Comparison of ENCODE assay signal across 9 mouse cellular contexts in genomic region chr6:72244144-72244549, GRCm38 (mm10). TPM values are rescaled to one million over a fixed set of nuclear protein-coding genes. Genes with fewer than 3 reads are reported as not detected.
A peak's percentile ranks its signal among the peaks of the same experiment; 100 is the strongest.
DNase-seq lines count a peak whose midpoint lies in the region; ATAC-seq and TF ChIP-seq lines count a peak whose summit lies in the region.
"Had no signal": no experiment of that assay in that cellular context is flagged by ENCODE, and none has a peak within 500 bp of the region (broad histone marks: within the 10 kb centered on the region; RNA-seq: fewer than 3 reads in every experiment).

No protein-coding gene starts in this region.

- H3K9ac ChIP-seq in lung, embryonic 14.5 days: peak overlapping the region; percentile 30; the same call in 1 of the 2 replicates

- TF ChIP-seq CTCF in lung, embryonic 14.5 days (IDR thresholded peaks at IDR 0.05; ENCODE audit: low read depth): 0 out of 2 replicates have a peak, but pooled peaks have one; percentile 13

- no peaks in the 10 kb centered on the region for H3K9me3 ChIP-seq in lung, embryonic 14.5 days (ENCODE audit: low read depth, low read length)
- H3K9me3 ChIP-seq: G1E had no signal

- no peaks in the 10 kb centered on the region for H3K36me3 ChIP-seq in lung, embryonic 14.5 days (ENCODE audit: insufficient read depth)
- H3K36me3 ChIP-seq: G1E had no signal

- peak; percentile 98 for DNase-seq in 3T3-L1 (ENCODE audit: low read depth, low spot score)
- peak; percentile 55 for DNase-seq in brain, embryonic 18.5 days (ENCODE audit: low read depth, low spot score)
- DNase-seq in frontal cortex, postnatal 14 days (ENCODE audit: low spot score in 2 of 2): peak; percentile 56 to 66
- peak; percentile 96 for DNase-seq in heart, postnatal 4 days
- DNase-seq in layer of hippocampus, adult 9-10 months (ENCODE audit: low spot score): peak; percentile 46
- peak; percentile 97 for DNase-seq in lung, embryonic 14.5 days
- peak; percentile 43 to 59 for DNase-seq in right cerebral cortex, postnatal 36 days (ENCODE audit: low spot score in 2 of 2)
- DNase-seq in c-Kit-positive CD71-positive TER-119-positive erythroid progenitor cells, embryonic 14.5 days (ENCODE audit: low spot score): no peak

- H3K4me2 ChIP-seq in lung, embryonic 14.5 days: peak overlapping the region; percentile 41

- peak overlapping the region; percentile 89 for H3K27ac ChIP-seq in lung, embryonic 14.5 days (ENCODE audit: low read depth)

- peak; percentile 74 for ATAC-seq in lung, embryonic 14.5 days (ENCODE audit: insufficient read depth)

- H3K4me1 ChIP-seq in lung, embryonic 14.5 days (ENCODE audit: insufficient read depth): peaks cover 30% of the 10 kb centered on the region

- no peaks in the 10 kb centered on the region for H3K27me3 ChIP-seq in lung, embryonic 14.5 days (ENCODE audit: insufficient read depth, low read length)

- H3K4me3 ChIP-seq in lung, embryonic 14.5 days (ENCODE audit: low read depth, low read length): no peak overlapping the region

- 4% methylated on average over 9 of the region's 9 CpGs for WGBS in lung, embryonic 14.5 days

RNA-seq across cellular contexts. Expression of gene Atoh8, which starts 8.8 kb away (rescaled TPM):
- total RNA-seq in heart, postnatal 4 days (2021): 1 to 10 TPM; 7.2 to 8.6 TPM
- polyA plus RNA-seq in lung, embryonic 14.5 days (2014; fragmentation: Nextera tagmentation; extraction: Ambion mirVana): 18.7 and 19.3 TPM in 2 replicates
- total RNA-seq: G1E had no signal
